Mouse (Mus musculus) regulatory T cell (primary cell): ENCODE data around the gene Prkg1.

Source experiments
- in situ Hi-C: fragments of 300-600 bp; cut with MboI, MseI; formaldehyde crosslinking; loops from one replicate; pipeline ENCODE4 v1.15.1; 2025; ENCODE audit warnings: high pct_unique_total_duplicates

The Prkg1 gene

DNA sequence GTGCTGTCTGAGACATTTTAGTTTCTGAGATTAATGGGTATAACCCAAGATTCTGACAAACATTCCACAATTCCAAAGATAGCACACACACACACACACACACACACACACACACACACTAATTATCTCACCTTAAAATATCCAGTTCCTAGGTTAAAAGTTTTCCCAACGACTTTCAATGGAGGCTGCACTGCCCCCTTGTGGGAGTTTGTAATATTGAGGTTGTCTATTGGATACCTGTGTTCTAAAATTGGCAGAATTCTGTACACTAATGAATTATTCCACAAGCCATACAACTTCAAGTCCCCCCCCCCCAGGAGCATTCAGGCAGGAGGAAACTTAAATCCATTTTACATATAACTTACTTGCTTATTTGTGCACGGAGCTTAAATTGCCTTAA, 18.2 kb downstream of the Prkg1 start:
- in situ Hi-C loops, result no loop called here

DNA sequence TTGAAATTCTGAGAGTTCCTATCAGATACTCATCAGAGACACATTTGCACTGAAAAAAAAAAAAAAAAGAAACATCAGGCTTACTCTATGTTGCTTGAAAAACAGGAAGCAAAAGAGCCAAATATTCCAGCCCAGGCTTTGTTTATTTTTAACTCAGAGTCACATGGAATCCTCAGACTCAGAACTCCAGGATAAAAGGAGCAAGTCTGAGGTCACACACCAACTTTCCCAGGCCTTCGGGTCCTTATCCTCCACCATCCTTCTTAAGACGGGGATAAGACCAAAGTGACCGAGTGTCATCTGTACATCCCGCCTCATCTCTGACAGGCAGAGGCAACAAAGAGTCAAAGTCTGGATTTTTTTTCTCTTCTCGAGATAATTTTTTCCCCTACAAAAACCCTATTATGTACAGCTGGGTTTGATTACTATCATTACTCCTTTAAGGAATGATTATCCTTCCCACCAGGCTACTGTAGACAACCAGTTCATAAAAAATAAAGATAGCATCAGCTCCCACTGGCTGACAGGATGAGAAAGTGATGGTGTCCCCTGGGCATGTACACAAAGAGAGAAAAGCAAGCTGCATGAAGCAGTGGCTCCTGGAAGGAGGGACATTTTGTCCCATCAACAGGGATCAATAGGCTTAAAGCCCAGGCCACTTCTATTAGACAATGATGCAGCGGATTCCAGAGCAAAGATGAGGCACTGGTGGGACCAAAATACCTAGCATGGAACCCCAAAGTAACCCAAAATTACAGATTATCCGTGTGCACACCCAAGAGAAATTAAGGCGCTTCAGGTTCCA, 21.4 kb downstream of the Prkg1 start:
- in situ Hi-C loops, result no loop called here

DNA sequence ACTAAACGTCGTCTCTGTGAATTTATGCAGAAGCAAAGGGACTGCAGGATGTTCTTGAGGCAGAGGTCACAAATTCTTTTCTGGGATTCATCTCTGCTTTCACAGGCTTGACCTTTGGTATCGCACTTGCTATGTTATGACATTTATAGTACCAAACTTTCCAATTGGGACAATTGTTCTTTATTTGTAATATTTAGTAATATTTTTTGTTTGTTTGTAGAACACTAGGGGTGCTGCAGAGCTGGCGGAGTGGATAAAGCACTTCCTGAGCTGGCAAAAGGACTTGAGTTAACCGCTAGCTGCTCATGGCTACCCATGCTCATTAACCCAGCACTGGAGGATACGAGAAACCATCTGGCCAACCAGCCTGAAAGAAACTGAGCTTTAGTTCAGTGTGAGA, 49.9 kb downstream of the Prkg1 start:
- in situ Hi-C loops, result loop anchor here (5.0 kb wide), 1 partner anchor 88 kb away; no protein-coding TSS in a partner anchor

DNA sequence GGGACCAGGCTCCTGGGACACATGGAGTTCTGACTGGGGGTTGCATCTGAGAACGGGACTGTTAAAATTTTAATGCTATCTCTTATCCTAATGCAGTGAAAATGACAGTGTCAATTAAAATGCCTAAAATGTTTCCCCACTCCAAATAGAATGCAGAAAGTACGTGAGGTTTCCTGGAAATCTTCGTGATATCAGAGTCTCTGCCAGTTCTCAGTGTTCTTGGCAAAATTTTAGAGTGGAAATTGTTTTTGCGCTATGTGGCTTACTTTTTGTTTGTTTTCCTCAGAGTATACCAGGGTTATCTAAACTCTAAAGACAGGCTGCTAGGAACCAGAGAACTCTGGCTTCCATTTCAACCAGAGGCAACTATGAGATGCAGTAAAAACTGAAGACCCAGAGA, 50.4 kb downstream of the Prkg1 start:
- in situ Hi-C loops, result loop anchor here (5.0 kb wide), 1 partner anchor 87 kb away; no protein-coding TSS in a partner anchor

DNA sequence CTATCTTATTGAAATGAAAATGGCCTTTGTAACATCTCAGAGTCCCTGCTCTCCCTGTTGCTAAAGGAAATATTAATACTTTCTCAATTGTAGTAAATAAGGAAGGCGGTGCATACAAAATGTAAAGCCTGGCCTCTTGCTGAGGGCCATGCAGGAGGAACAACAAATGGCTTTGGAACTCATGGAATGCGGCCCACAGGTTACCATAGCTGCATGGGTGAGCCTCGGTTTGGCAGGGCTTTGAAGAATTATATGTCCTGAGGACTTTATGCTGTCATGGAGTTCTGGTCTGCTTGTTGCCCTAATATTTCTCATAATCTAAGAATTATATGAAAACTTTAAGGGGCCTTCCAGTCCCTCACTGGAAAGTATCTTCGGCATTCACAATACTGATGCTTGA, 51.5 kb downstream of the Prkg1 start:
- in situ Hi-C loops, result loop anchor here (5.0 kb wide), 1 partner anchor 86 kb away; no protein-coding TSS in a partner anchor

DNA sequence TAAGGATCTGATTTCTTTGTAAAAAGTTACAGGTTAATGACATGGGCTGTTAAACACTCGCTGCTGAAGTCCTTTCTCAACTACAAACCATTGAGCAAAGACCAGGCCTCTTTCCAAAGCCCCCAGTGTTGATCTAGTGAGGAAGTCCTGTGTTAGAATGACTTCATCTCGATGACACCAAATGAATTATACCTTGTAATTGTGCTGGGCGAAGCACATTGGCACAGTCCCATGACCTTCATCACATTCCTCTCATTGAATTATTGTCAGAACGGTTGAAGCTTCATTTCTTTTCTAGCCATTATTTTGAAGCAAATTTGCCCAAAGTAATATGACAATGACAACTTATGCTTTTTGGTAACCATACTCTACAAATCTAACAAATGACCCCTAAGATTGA, 54.5 kb downstream of the Prkg1 start:
- in situ Hi-C loops, result loop anchor here (5.0 kb wide), 1 partner anchor 83 kb away; no protein-coding TSS in a partner anchor

DNA sequence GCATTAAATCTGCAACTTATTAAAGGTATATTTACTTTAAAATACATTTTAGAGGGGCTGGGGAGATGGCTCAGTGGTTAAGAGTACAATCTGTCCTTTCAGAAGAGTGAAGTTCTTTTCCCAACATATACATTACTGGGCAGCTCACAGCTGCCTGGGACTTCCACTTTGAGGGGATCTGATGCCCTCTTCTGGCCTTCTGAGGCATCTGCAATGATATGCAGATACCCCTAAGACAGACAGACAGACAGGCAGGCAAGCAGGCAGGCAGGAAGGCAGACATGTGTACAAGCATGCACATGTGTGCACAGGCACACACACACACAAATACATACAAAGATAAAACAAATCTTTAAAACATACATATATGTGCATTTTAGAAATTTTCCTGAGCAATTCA, 60.8 kb downstream of the Prkg1 start:
- in situ Hi-C loops, result no loop called here

DNA sequence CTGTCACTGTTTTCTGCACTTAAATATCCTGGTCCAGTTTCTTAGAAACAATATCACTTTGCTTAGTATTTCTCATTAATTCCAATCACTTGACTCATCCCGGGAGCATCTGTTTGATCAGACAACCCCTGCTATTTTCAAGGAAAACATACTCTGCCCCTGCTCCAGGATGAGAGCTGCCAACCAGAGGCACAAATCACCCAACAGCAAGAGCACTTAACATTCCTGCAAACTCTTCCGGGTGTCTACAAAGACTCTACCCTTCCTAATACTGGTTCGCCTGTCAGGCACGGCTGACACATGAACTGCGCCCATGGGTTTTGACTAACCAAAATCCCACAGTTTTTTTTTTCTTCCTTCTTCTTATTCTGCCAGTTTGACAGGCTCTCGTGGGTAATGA, 65.9 kb downstream of the Prkg1 start:
- in situ Hi-C loops, result no loop called here

DNA sequence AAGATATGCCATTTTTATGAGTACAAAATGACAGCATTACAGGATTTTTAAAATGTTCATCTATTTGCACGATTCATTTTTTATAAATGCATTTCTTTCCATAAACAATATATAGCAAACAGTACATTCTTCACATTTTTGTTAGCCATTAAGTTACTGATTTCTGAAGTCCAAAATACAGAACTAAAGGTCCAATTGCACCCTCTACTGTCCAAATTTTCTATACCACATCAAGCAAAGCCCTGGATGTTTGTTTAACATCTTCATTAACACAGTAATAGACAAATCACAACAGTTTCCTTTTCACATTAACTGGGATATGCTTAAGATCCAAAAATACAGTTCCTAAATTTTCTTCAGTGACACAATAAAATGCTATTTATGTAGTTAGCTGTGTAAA, 84.0 kb downstream of the Prkg1 start:
- in situ Hi-C loops, result no loop called here

DNA sequence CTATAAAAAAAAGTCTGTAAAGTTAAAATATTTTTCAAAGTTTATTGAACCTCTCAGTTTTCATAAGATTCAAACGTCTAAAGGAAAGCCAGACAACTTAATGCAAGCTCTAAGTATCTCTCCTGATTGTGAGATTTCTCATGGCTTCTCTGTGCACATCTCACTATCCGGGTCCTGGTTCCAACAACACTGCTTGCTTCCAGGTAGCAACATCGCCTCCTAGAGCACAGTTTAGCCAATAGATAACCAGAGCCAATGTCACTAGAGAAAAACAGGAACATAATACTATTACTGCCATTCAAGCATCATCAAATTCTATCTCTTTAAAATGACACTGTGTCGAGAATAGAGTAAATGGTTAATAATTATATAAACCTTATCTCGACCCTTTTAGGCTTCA, 86.5 kb downstream of the Prkg1 start:
- in situ Hi-C loops, result no loop called here

DNA sequence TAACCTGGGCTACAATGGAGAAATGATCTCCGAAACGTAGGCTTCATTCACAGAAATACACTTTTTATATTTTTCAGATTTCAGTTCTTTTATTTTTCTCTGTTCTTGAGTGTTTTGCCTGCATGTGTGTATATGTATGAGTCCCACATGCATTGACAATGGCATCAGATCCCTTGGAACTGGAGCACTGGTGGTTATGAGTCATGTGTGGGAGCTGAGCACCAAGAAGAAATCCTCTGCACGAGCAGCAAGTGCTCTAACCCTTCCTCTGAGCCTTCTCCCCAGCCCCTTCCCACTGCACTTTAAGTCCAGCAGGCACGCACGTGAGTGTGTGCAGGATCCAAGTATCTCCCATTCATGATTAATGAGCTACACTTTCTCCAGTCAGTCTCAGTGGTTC, 93.1 kb downstream of the Prkg1 start:
- in situ Hi-C loops, result no loop called here

DNA sequence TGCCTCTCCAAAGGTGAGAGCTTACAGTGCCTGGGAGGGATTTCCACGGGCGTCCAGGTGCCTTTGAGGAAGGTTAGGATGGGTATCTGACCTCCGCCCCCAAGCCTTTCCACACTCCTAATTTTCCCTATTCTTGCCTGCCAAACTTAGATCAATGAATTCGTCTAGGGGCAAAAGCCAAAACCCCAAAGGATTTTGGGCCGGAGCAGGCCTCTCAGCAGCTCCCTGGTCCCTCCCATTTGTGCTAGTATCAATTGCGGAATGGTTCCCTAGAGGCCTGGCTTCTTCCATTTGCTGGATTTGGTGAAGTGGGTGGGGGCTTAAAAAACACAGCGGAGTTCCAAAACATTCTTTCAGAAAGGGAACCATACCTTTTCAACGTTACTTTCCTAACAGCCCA, 99.8 kb downstream of the Prkg1 start:
- in situ Hi-C loops, result no loop called here

DNA sequence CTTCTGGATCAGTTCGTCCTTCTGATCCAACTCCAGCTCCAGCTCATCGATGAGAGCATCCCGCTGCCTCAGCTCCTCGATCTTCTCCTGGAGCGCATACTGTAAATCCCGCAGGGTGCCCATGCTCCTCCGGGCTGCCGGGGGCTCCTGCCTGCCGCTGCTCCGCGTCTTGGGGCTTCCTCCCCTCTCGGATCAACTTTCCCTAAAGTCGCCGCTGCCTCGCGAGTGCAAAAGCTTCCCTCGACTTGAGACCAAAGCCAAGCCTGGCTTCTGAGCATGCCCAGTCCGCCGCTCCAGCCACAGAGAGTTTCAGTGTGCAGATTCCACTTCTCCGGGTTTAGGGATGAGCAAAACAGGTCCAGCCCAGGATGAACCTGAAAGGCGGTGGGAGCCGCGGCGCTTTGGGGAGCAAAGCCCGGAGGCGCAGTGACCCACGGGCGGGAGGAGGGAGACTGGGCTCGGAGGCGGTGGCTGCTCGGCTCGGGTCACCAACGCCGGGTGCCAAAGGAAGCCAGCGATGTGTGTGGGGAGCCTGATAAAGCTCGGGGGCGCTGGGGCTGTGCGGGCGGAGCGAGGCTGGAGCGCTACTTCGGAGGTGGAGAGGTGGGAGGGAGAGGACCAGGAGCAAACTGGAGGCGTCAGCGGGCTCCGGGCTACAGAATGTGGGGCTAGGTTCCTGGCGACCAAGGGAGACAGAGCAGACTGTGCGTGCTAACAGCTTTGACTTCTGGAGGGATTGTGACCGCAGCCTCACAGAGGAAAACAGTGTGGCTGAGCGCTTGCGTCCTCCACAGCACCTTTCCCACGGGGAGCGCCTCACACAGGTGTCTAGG, 100.5 kb downstream of the Prkg1 start:
- in situ Hi-C loops, result no loop called here

DNA sequence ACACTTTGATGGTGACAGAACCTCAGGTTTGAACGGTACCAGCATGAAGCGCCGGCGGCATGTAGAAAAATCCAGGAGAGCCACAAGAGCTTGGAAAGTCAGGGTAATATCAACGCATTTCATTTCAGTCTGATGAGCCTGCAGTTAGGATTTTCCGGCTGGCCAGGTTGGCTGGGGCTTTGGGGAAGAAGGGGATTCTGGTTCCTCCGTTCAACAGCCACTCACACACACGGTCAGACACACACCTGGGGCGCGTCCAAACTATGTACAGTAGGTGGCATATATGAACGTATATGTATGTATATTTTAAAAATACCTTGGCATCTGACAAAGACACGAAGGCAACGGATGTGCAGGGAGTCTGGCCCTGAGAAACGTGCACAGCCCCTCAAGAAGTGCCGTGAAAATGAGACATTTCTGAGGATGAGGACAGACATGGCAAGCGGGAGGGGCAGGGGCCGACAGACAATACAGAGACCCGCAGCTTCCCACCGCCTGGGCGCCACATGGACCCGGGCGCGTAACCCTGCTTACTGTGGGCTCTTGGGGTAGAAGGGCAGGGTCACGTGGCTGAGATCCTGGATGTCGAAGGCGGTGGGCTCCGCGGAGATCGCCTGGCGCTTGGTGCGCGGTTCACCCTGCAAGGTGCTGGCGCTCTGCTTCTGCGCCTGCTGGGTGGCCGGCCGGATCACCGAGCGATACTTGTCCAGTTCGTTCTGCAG, 101.2 kb downstream of the Prkg1 start:
- in situ Hi-C loops, result no loop called here

DNA sequence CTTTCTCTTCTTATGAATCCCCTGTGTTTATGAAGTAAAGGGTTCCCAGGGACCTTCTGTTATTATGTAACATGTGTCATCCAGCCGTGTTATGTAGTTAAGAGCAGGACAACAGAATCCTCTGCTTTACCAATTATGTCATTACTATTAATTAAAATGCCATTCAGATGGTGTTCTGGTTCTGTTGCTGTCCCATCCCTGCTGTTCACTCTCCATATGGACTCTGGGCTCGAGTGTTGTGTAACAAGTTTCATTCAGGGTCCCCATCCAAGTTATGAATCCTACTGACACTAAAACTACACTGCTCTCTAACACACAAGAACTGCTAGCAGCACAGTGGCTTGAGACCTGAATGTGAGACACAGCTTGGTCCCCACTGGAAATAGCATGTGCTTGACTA, 102.0 kb downstream of the Prkg1 start:
- in situ Hi-C loops, result no loop called here

DNA sequence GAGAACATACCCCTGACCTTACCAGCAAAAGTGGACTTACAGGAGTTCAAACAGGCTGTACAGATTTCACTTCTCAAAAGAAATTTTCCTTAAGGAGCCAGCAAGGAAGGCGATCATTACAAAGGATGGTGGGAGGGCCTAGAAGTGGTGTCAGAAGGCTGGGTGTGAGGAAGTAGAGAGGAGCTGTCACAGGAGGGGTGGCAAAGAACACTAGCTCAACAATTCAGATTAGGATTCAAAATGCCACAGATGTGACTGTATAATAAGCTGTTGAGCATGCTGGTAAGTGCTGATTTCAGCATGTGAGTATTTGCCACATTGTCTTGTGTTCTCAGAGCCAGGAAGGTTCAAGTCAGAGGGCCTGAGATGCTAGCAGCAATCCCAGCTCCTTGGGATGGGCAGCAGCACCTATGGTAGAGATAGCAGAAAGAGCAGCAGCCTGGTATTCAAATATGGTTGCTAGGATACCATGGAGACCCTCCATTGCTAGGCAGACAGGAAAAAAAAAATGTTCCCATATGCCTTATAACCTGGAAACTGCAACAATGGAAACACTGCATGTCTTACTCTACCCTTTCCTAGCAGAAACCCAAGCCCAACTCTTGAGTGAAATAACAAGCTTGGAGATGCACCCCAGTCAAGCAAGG, 106.0 kb downstream of the Prkg1 start:
- in situ Hi-C loops, result no loop called here

DNA sequence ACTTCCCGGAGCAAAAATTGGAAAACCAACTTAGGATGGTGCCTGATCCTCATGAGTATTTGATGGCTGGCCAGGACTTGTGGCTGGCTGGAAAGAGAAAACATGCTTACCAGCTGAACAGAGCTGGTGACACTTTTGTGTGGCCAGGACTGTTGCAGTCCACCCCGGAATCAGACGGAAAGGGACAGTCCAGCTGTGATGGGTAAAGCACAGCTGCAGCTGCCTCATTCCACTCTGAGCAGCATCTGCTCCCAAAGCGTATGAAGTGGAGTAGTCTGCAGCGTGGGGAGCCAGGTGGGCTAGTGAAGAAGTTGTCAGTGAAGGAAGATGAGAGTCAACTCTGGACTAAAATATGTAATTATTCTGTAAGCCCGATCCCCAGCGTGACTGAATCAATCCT, 108.6 kb downstream of the Prkg1 start:
- in situ Hi-C loops, result no loop called here

DNA sequence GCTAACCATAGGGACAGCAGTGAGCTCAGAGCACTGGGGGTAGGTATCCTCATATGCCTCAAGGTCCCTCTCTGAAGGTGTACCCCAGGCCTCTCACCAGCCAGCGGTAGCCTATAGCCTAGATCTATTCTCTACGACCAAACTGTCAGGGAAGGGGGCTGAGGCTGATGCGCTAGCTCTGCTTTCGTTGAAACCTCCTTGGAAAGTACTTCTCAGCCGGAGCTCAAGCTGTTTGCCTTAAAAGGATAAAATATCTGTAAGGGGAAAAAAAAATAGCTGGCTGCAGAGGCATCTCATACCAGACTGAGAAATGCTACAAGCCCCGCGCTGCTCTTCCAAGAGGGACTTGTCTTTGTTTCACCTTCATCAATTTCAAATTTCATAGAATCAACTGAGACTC, 109.0 kb downstream of the Prkg1 start:
- in situ Hi-C loops, result no loop called here

DNA sequence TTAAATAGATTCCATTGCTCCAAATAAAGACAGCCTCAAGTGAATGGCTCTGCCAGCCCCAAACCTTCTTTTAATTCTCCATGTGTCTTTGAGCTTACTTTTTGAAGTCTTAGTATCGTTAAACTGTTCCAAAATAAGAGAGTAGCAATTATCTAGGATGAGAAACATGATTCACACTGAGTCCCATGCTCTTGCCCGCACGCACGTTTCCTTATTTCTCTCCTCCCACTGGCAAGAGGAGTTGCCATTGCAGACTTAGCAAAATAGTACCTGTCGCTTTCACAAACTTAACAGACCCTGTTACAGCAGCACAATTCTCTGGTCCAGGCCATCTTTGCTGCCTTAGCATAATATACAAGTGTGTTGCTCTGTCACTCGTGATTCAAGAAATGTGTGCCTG, 110.8 kb downstream of the Prkg1 start:
- in situ Hi-C loops, result no loop called here

DNA sequence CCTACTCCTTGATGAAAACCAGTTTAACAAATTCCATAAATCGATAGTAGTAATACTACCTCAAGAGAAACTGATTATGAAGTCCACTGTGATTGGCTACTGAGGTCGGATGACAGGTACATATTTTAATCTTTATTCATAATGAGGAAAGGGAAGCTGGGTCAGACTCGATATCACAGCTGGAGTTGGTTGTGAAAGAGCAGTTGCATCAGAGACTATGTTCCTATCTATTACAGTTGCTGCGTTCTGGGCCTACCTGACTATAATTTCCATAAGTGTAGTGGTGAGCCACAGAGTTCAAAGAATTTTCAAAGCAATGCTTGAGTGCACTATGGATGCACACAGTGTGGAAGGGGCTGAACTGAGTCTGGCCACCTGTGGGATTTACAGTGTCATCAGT, 114.4 kb downstream of the Prkg1 start:
- in situ Hi-C loops, result no loop called here

DNA sequence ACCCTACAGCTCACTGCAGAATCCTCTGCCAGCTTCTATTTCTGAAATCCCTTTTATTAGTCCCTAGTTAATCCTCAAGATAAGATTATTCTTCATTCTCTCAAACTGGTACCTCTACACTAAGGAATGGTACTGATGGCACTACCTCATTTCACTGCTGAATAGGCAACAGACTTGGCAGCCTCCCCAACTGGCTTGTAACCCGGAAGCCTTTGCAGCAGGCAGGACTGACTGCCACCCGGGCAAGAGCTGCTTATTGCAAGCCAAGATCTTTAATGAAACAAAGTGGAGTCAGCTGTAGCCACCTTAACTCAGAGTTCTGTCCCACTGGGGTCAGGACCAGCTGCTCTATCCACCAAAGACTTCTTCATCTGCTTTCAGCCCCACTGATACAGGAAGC, 117.3 kb downstream of the Prkg1 start:
- in situ Hi-C loops, result no loop called here
